Mouse (Mus musculus) ES-E14 (cell line): ENCODE results near the gene Ell2.

ENCODE experiments used
- CHD2 ChIP-seq: IDR thresholded peaks from 2 replicates; pipeline ENCODE4 v1.6.1; 2014; ENCODE audit warnings: mild to moderate bottlenecking, low read depth, low read length, inconsistent platforms
- HCFC1 ChIP-seq: IDR thresholded peaks from 2 replicates; pipeline ENCODE4 v1.6.1; 2012; ENCODE audit warnings: low read length, inconsistent platforms, borderline replicate concordance; ENCODE audit not compliant: insufficient read depth
- MAFK ChIP-seq: IDR thresholded peaks from 2 replicates; pipeline ENCODE4 v1.6.1; 2014; ENCODE audit warnings: mild to moderate bottlenecking, low read depth, low read length, inconsistent platforms; ENCODE audit not compliant: insufficient read depth
- ZC3H11A ChIP-seq: IDR thresholded peaks from 2 replicates; pipeline ENCODE4 v1.6.1; 2012; ENCODE audit warnings: low read depth, mild to moderate bottlenecking, inconsistent platforms, low read length, borderline replicate concordance
- ZNF384 ChIP-seq: IDR thresholded peaks from 2 replicates; pipeline ENCODE4 v1.6.1; 2012; ENCODE audit warnings: low read depth, low read length, inconsistent platforms

DNA sequence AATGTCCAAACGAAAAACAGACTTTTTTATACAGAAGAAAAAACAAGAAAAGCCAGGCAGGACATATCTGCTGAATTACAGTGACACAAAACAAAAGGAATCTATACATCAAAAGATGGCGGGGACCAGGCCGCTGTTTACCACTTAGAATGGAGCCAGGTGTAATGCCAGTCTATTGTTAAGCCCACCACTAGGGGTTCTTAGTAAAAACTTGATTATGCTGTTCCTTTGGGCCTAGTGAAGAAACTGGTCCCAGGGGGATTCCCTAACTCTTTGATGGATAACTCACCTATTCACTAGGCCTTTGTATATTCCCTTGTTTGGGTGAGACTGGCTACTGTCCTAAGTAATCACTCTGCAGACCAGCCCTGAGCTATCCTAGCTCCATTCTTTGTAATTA, 92.9 kb downstream of the Ell2 start:
- TF ChIP-seq MAFK (no peak), ZC3H11A (no peak), CHD2 (no peak), ZNF384 (no peak), HCFC1 (no peak)
